Mouse (Mus musculus): ENCODE data around the gene Armc6.
"Not testable (repeated sequence)": the region's sequence is repeated elsewhere in the genome, so short reads cannot be mapped to it uniquely, and the experiment has no call there.

Gene Armc6

GRCm38 (mm10) chr8:70230837-70231236 is 3.4 kb downstream of the Armc6 start:
- DNase-seq (ENCODE audit: low read depth, low spot score): no peak

GRCm38 (mm10) chr8:70227997-70228396 is 6.3 kb downstream of the Armc6 start:
- DNase-seq (ENCODE audit: low read depth, low spot score): no peak

- DNase-seq (ENCODE audit: low read depth, low spot score): no peak
These were observed 10.9 kb downstream of the Armc6 start for GRCm38 (mm10) chr8:70223341-70223740.

GRCm38 (mm10) chr8:70222041-70222440 is 12.2 kb downstream of the Armc6 start:
- DNase-seq (ENCODE audit: low read depth, low spot score): no peak

- no peak for DNase-seq (ENCODE audit: low read depth, low spot score)
These were observed 13.4 kb downstream of the Armc6 start for GRCm38 (mm10) chr8:70220911-70221310.

- DNase-seq (ENCODE audit: low read depth, low spot score): no peak
These were observed 13.9 kb downstream of the Armc6 start for GRCm38 (mm10) chr8:70220236-70220840.

GRCm38 (mm10) chr8:70219107-70219684 is 15.1 kb downstream of the Armc6 start:
- DNase-seq (ENCODE audit: low read depth, low spot score): no peak

- no peak for DNase-seq (ENCODE audit: low read depth, low spot score)
These were observed 16.8 kb downstream of the Armc6 start for GRCm38 (mm10) chr8:70217441-70217840.

- no peak for DNase-seq (ENCODE audit: low read depth, low spot score)
These were observed 17.7 kb downstream of the Armc6 start for GRCm38 (mm10) chr8:70216566-70216965.

GRCm38 (mm10) chr8:70216161-70216560 is 18.1 kb downstream of the Armc6 start:
- DNase-seq (ENCODE audit: low read depth, low spot score): not testable (repeated sequence)

- no peak for DNase-seq (ENCODE audit: low read depth, low spot score)
These were observed 19.2 kb downstream of the Armc6 start for GRCm38 (mm10) chr8:70215092-70215491.

- no peak for DNase-seq (ENCODE audit: low read depth, low spot score)
These were observed 19.9 kb downstream of the Armc6 start for GRCm38 (mm10) chr8:70214411-70214810.

GRCm38 (mm10) chr8:70212112-70213055 is 21.9 kb downstream of the Armc6 start, which contains the start of gene Slc25a42:
Gene Slc25a42, minus strand, starts transcription at chr8:70212305.
- DNase-seq (ENCODE audit: low read depth, low spot score): peak; percentile 99

GRCm38 (mm10) chr8:70211726-70212111 is 22.5 kb downstream of the Armc6 start:
- no peak for DNase-seq (ENCODE audit: low read depth, low spot score)

- DNase-seq (ENCODE audit: low read depth, low spot score): peak; percentile 24
These were observed 23.0 kb downstream of the Armc6 start for GRCm38 (mm10) chr8:70211275-70211674.

- DNase-seq (ENCODE audit: low read depth, low spot score): no peak
These were observed 23.7 kb downstream of the Armc6 start for GRCm38 (mm10) chr8:70210538-70210937.

- no peak for DNase-seq (ENCODE audit: low read depth, low spot score)
These were observed 26.1 kb downstream of the Armc6 start for GRCm38 (mm10) chr8:70208130-70208529.

- no peak for DNase-seq (ENCODE audit: low read depth, low spot score)
These were observed 29.5 kb downstream of the Armc6 start for GRCm38 (mm10) chr8:70204757-70205156.

- DNase-seq (ENCODE audit: low read depth, low spot score): no peak
These were observed 31.2 kb downstream of the Armc6 start for GRCm38 (mm10) chr8:70203072-70203471.

- no peak for DNase-seq (ENCODE audit: low read depth, low spot score)
These were observed 32.8 kb downstream of the Armc6 start for GRCm38 (mm10) chr8:70201417-70201816.

GRCm38 (mm10) chr8:70200098-70200681 is 34.1 kb downstream of the Armc6 start:
- no peak for DNase-seq (ENCODE audit: low read depth, low spot score)

GRCm38 (mm10) chr8:70197603-70198002 is 36.7 kb downstream of the Armc6 start:
- DNase-seq (ENCODE audit: low read depth, low spot score): no peak
